Mouse (Mus musculus) liver, postnatal 0 days (tissue): ENCODE results near the gene Spink8. TPM values are rescaled to one million over a fixed set of nuclear protein-coding genes. Genes with fewer than 3 reads are reported as not detected.

Experiments
- ATAC-seq: fragments of 200-750 bp; cut with Nextera tagmentation; 2 replicates; pipeline ENCODE4 v1.8.0; 2017; ENCODE audit warnings: mild to moderate bottlenecking, moderate library complexity
- DNase-seq: peaks from one replicate; pipeline ENCODE4 v3.0.0-alpha.2; 2016
- H3K27ac ChIP-seq: fragments of 300-500 bp; sonication (generic); 2 replicates; pipeline ENCODE4 v1.5.1; 2014; ENCODE audit warnings: antibody characterized with exemption, moderate library complexity, mild to moderate bottlenecking, low read depth
- H3K27me3 ChIP-seq: fragments of 300-500 bp; sonication (generic); 2 replicates; pipeline ENCODE4 v1.6.1; 2014; ENCODE audit warnings: low read length, control low read depth, mixed read lengths; ENCODE audit not compliant: insufficient read depth
- H3K36me3 ChIP-seq: fragments of 300-500 bp; sonication (generic); replicated peaks from 2 replicates; pipeline ENCODE4 v1.6.1; 2014; ENCODE audit warnings: mild to moderate bottlenecking, control low read depth, low read length, moderate library complexity, mixed read lengths; ENCODE audit not compliant: insufficient read depth
- H3K4me1 ChIP-seq: fragments of 300-500 bp; sonication (generic); 2 replicates; pipeline ENCODE4 v1.6.1; 2014; ENCODE audit warnings: antibody characterized with exemption, mild to moderate bottlenecking, control low read depth; ENCODE audit not compliant: insufficient read depth
- H3K4me2 ChIP-seq: fragments of 300-500 bp; sonication (generic); 2 replicates; pipeline ENCODE4 v1.6.1; 2014; ENCODE audit warnings: low read depth, mild to moderate bottlenecking, low read length, moderate library complexity, mixed read lengths
- H3K4me3 ChIP-seq: fragments of 300-500 bp; sonication (generic); 2 replicates; pipeline ENCODE4 v1.5.1; 2014; ENCODE audit warnings: low read depth, low read length
- H3K9ac ChIP-seq: fragments of 300-500 bp; sonication (generic); replicated peaks from 2 replicates; pipeline ENCODE4 v1.6.1; 2014; ENCODE audit warnings: mild to moderate bottlenecking, moderate library complexity
- H3K9me3 ChIP-seq: fragments of 300-500 bp; sonication (generic); 2 replicates; pipeline ENCODE4 v1.6.1; 2016; ENCODE audit warnings: mild to moderate bottlenecking, control low read depth, low read length, mixed read lengths
- CTCF ChIP-seq: sonication (generic); IDR thresholded peaks from 2 replicates; pipeline ENCODE4 v1.5.1; 2016; ENCODE audit warnings: antibody characterized with exemption, low read depth
- EP300 ChIP-seq: IDR thresholded peaks from 2 replicates; pipeline ENCODE4 v1.6.1; 2016; ENCODE audit warnings: antibody characterized with exemption, low read depth, mild to moderate bottlenecking
- WGBS: fragments of 180-500 bp; shearing (Covaris S2); extraction: QIAGEN DNeasy Blood & Tissue Kit; methylation state at CpG from one replicate; pipeline ENCODE4 v1.1.7; 2014; ENCODE audit not compliant: insufficient replicate concordance; 5-methylcytosine and 5-hydroxymethylcytosine counted together
- polyA plus RNA-seq: library from polyadenylated mRNA; unstranded; fragments of >200 nt; fragmentation: Nextera tagmentation; extraction: Ambion mirVana; gene quantifications from 2 replicates; pipeline ENCODE4 v1.2.1, GENCODE M21; 2015

Gene Spink8
- polyA plus RNA-seq, 1 experiment from 2014 or later = not detected

GRCm38 (mm10) chr9:109832391-109833087 is 20.5 kb downstream of the Spink8 start, which contains the start of gene Nme6:
TSS of gene Nme6 (plus strand) at chr9:109832749.
- peak; percentile 93 for DNase-seq
- peak within 1 kb of the TSS; percentile 99 for H3K4me2 ChIP-seq
- no peaks in the 10 kb centered on the region for H3K9me3 ChIP-seq
- H3K27ac ChIP-seq = peak within 1 kb of the TSS; percentile 74
- peak within 1 kb of the TSS; percentile 60 for H3K9ac ChIP-seq
- H3K4me3 ChIP-seq = peak within 1 kb of the TSS; percentile 84
- no peaks in the 10 kb centered on the region for H3K36me3 ChIP-seq
- under 1% methylated on average over 32 of the region's 32 CpGs for WGBS
- no peaks in the 10 kb centered on the region for H3K27me3 ChIP-seq
- TF ChIP-seq CTCF = peak; percentile 80
- TF ChIP-seq EP300 = 0 out of 2 replicates have a peak, but pooled peaks have one; percentile 6
- peak; percentile 99 for ATAC-seq
- peaks cover 9% of the 10 kb centered on the region; the same call in 1 of the 2 replicates for H3K4me1 ChIP-seq

GRCm38 (mm10) chr9:109833088-109833412 is 21.0 kb downstream of the Spink8 start:
- WGBS = 5% methylated on average over 6 of the region's 6 CpGs
- ATAC-seq = 0 out of 2 replicates have a peak, but pooled peaks have one; percentile 6
- peaks cover 9% of the 10 kb centered on the region; the same call in 1 of the 2 replicates for H3K4me1 ChIP-seq

GRCm38 (mm10) chr9:109849312-109849758 is 37.3 kb downstream of the Spink8 start, which contains the start of gene Camp:
TSS of gene Camp (minus strand) at chr9:109849617.
- H3K4me2 ChIP-seq = 0 out of 2 replicates have a peak within 1 kb of the TSS, but pooled peaks have one; percentile 6
- peak within 1 kb of the TSS; percentile 59 for H3K27ac ChIP-seq
- ATAC-seq (peak; percentile 60), DNase-seq (peak; percentile 64)
- 0 out of 2 replicates have a peak, but pooled peaks cover 3% of the 10 kb centered on the region for H3K4me1 ChIP-seq
- H3K9me3 ChIP-seq = no peaks in the 10 kb centered on the region
- WGBS = 71% methylated on average over 6 of the region's 6 CpGs
- no peaks in the 10 kb centered on the region for H3K27me3 ChIP-seq
- H3K4me3 ChIP-seq = peak within 1 kb of the TSS; percentile 32
- TF ChIP-seq CTCF = no peak
- TF ChIP-seq EP300 = no peak
- H3K9ac ChIP-seq = peak within 1 kb of the TSS; percentile 44
- H3K36me3 ChIP-seq = no peaks in the 10 kb centered on the region

More at GRCm38 (mm10) chr9:109833088-109833412, 21.0 kb downstream of the Spink8 start:
- peak overlapping the region; percentile 99 for H3K4me2 ChIP-seq
- H3K36me3 ChIP-seq = no peaks in the 10 kb centered on the region
- no peaks in the 10 kb centered on the region for H3K27me3 ChIP-seq
- no peaks in the 10 kb centered on the region for H3K9me3 ChIP-seq
- no peak for DNase-seq
- H3K4me3 ChIP-seq = peak overlapping the region; percentile 84
- peak overlapping the region; percentile 74 for H3K27ac ChIP-seq
- H3K9ac ChIP-seq = peak overlapping the region; percentile 60
- TF ChIP-seq EP300 (no peak), CTCF (no peak)

GRCm38 (mm10) chr9:109850099-109850498 is 38.0 kb downstream of the Spink8 start:
- Histone ChIP-seq H3K4me1 (0 out of 2 replicates have a peak, but pooled peaks cover 3% of the 10 kb centered on the region), H3K9ac (no peak overlapping the region), H3K36me3 (no peaks in the 10 kb centered on the region), H3K27me3 (no peaks in the 10 kb centered on the region), H3K4me2 (no peak overlapping the region), H3K4me3 (no peak overlapping the region), H3K9me3 (no peaks in the 10 kb centered on the region), H3K27ac (no peak overlapping the region)
- no peak for TF ChIP-seq CTCF
- TF ChIP-seq EP300 = no peak
- ATAC-seq (no peak), DNase-seq (no peak)
- 78% methylated on average over 5 of the region's 5 CpGs for WGBS

- no peak for TF ChIP-seq CTCF
- TF ChIP-seq EP300 = no peak
- Histone ChIP-seq H3K27ac (peak overlapping the region; percentile 16; the same call in 1 of the 2 replicates), H3K4me2 (no peak overlapping the region), H3K9me3 (no peaks in the 10 kb centered on the region), H3K9ac (no peak overlapping the region), H3K36me3 (no peaks in the 10 kb centered on the region), H3K4me1 (peaks cover 8% of the 10 kb centered on the region; the same call in 1 of the 2 replicates), H3K27me3 (no peaks in the 10 kb centered on the region), H3K4me3 (no peak overlapping the region)
- WGBS = 61% methylated on average over 2 of the region's 2 CpGs
- DNase-seq = peak; percentile 37
- peak; percentile 26; the same call in 1 of the 2 replicates for ATAC-seq
Observed at GRCm38 (mm10) chr9:109854341-109854740, 42.3 kb downstream of the Spink8 start.

GRCm38 (mm10) chr9:109855947-109856346 is 43.9 kb downstream of the Spink8 start:
- H3K27ac ChIP-seq = peak overlapping the region; percentile 59
- no peak for TF ChIP-seq EP300
- TF ChIP-seq CTCF = no peak
- peaks cover 8% of the 10 kb centered on the region; the same call in 1 of the 2 replicates for H3K4me1 ChIP-seq
- peak; percentile 93 for ATAC-seq
- H3K4me2 ChIP-seq = no peak overlapping the region
- 54% methylated on average over 6 of the region's 6 CpGs for WGBS
- H3K9me3 ChIP-seq = no peaks in the 10 kb centered on the region
- no peak overlapping the region for H3K9ac ChIP-seq
- peak; percentile 30 for DNase-seq
- no peaks in the 10 kb centered on the region for H3K36me3 ChIP-seq
- no peaks in the 10 kb centered on the region for H3K27me3 ChIP-seq
- no peak overlapping the region for H3K4me3 ChIP-seq
